Mouse (Mus musculus): Measurements from ENCODE around the gene Sugp2. TPM values are rescaled to one million over a fixed set of nuclear protein-coding genes. Genes with fewer than 3 reads are reported as not detected.

Sugp2 gene
- total RNA-seq, 1 experiment = 45.5 TPM

DNA sequence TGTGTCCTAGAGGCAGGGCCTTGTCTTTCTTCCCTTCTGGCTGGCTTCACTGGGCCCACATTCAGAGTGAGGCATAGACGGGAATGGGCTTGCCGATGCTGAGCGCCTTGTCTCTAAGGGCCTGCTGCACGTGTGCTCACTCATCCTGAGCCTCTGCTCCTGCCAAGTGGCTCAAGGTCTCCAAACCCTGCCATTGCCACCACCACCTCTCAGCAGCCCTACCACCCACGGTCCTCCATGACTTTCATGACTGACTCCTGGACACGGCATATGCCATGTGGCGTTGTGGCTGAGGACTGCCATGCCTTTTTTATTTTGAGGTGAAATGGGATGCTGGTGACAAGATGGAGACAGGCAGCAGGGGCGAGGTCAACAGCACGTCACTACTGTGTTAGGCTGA lies 3.2 kb upstream of the Sugp2 start:
- Histone ChIP-seq H3K9me3 (ENCODE audit: control insufficient read depth, insufficient read depth, low read depth, low read length) (no peaks in the 10 kb centered on the region), H3K4me3 (ENCODE audit: insufficient read depth in 1 of 2, low read depth in 1 of 2, low read length in 2 of 2, poor library complexity in 1 of 2, severe bottlenecking in 1 of 2) (no peak overlapping the region), H3K27ac (ENCODE audit: insufficient read depth, low read depth, low read length, poor library complexity, severe bottlenecking) (no peak overlapping the region), H3K9ac (ENCODE audit: insufficient read depth, low read depth, low read length, poor library complexity, severe bottlenecking) (no peak overlapping the region), H3K36me3 (ENCODE audit: control insufficient read depth, insufficient read depth, low read length, poor library complexity, severe bottlenecking) (peaks cover 15% of the 10 kb centered on the region; the same call in 1 of the 2 replicates), H3K4me1 (ENCODE audit: control insufficient read depth in 2 of 2, insufficient read depth in 2 of 2, low read length in 2 of 2, poor library complexity in 1 of 2) (peaks cover 3 to 8% of the 10 kb centered on the region in 2 experiments; a peak in 3 of 4 replicates)
- in situ Hi-C loops (cut with MboI; ENCODE audit: low sequenced_read_pairs in 2 of 2, unreplicated experiment in 2 of 2) = no loop called here
- TF ChIP-seq ZNF384 (IDR thresholded peaks at IDR 0.05; ENCODE audit: low read depth, low read length) = no peak
- no peak for TF ChIP-seq CHD2 (IDR thresholded peaks at IDR 0.05; ENCODE audit: low read depth, low read length)
- TF ChIP-seq ZC3H11A (IDR thresholded peaks at IDR 0.05; ENCODE audit: borderline replicate concordance, low read depth, low read length) = no peak
- no peak for TF ChIP-seq HCFC1 (IDR thresholded peaks at IDR 0.05; ENCODE audit: borderline replicate concordance, insufficient read depth, low read length)
- no peak for TF ChIP-seq MAFK (IDR thresholded peaks at IDR 0.05; ENCODE audit: insufficient read depth, low read depth, low read length)
- no peak for DNase-seq (ENCODE audit: low read depth, low spot score)

DNA sequence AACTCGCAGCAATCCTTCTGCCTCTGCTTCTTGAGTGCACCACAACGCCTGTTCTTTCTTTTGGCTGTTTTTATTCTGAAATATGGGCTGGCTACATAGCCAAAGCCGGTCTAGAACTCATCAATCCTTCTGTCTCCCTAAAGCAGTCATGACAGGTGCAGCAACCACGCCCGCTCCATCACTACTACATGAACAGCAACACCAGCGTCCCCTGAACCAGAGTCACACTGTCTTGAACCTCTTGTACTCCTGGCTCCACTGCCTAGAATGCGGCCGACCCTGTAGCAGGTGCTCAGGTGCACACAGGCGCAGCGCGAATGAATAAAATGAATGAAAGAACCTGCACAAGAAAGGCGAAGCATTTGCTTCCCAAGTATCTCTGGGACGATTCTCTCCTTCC lies 420 bp upstream of the Sugp2 start:
- H3K36me3 ChIP-seq (ENCODE audit: control insufficient read depth, insufficient read depth, low read length, poor library complexity, severe bottlenecking) = peaks cover 30% of the 10 kb centered on the region
- no peak overlapping the region for H3K27ac ChIP-seq (ENCODE audit: insufficient read depth, low read depth, low read length, poor library complexity, severe bottlenecking)
- peak overlapping the region; percentile 99 for H3K9ac ChIP-seq (ENCODE audit: insufficient read depth, low read depth, low read length, poor library complexity, severe bottlenecking)
- TF ChIP-seq MAFK (IDR thresholded peaks at IDR 0.05; ENCODE audit: insufficient read depth, low read depth, low read length) (no peak), ZNF384 (IDR thresholded peaks at IDR 0.05; ENCODE audit: low read depth, low read length) (no peak), ZC3H11A (IDR thresholded peaks at IDR 0.05; ENCODE audit: borderline replicate concordance, low read depth, low read length) (no peak), CHD2 (IDR thresholded peaks at IDR 0.05; ENCODE audit: low read depth, low read length) (no peak), HCFC1 (IDR thresholded peaks at IDR 0.05; ENCODE audit: borderline replicate concordance, insufficient read depth, low read length) (no peak)
- H3K4me1 ChIP-seq (ENCODE audit: control insufficient read depth in 2 of 2, insufficient read depth in 2 of 2, low read length in 2 of 2, poor library complexity in 1 of 2) = peaks cover 3 to 5% of the 10 kb centered on the region in 2 experiments; a peak in 2 of 4 replicates
- peak overlapping the region; percentile 66 to 95 for H3K4me3 ChIP-seq (ENCODE audit: insufficient read depth in 1 of 2, low read depth in 1 of 2, low read length in 2 of 2, poor library complexity in 1 of 2, severe bottlenecking in 1 of 2)
- H3K9me3 ChIP-seq (ENCODE audit: control insufficient read depth, insufficient read depth, low read depth, low read length) = no peaks in the 10 kb centered on the region
- DNase-seq (ENCODE audit: low read depth, low spot score) = no peak
- in situ Hi-C loops (cut with MboI; ENCODE audit: low sequenced_read_pairs in 2 of 2, unreplicated experiment in 2 of 2) = no loop called here

DNA sequence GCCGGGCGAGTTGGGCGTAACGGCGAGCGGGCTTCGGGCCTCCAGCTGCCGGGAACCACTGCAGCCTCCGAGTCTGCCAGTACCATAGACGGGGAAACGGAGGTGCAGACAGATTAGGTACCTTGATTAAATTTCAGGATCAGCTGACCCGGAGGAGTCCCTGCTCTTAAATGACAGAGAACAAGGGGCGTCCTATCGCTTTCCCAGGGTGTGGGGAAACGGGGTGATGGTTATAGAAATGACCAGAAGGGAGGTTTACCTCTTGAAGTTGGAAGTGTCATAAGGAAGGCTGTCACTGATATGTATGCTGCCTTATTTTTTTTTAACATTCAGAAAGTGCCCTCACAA lies 729 bp downstream of the Sugp2 start:
- DNase-seq (ENCODE audit: low read depth, low spot score) = no peak
- Histone ChIP-seq H3K9ac (ENCODE audit: insufficient read depth, low read depth, low read length, poor library complexity, severe bottlenecking) (peak overlapping the region; percentile 97), H3K4me1 (ENCODE audit: control insufficient read depth in 2 of 2, insufficient read depth in 2 of 2, low read length in 2 of 2, poor library complexity in 1 of 2) (peaks cover 0 to 5% of the 10 kb centered on the region in 2 experiments; a peak in 1 of 4 replicates), H3K4me3 (ENCODE audit: insufficient read depth in 1 of 2, low read depth in 1 of 2, low read length in 2 of 2, poor library complexity in 1 of 2, severe bottlenecking in 1 of 2) (peak overlapping the region; percentile 83 to 99), H3K27ac (ENCODE audit: insufficient read depth, low read depth, low read length, poor library complexity, severe bottlenecking) (peak overlapping the region; percentile 87), H3K9me3 (ENCODE audit: control insufficient read depth, insufficient read depth, low read depth, low read length) (no peaks in the 10 kb centered on the region), H3K36me3 (ENCODE audit: control insufficient read depth, insufficient read depth, low read length, poor library complexity, severe bottlenecking) (peaks cover 27% of the 10 kb centered on the region)
- TF ChIP-seq CHD2 (IDR thresholded peaks at IDR 0.05; ENCODE audit: low read depth, low read length) (no peak), HCFC1 (IDR thresholded peaks at IDR 0.05; ENCODE audit: borderline replicate concordance, insufficient read depth, low read length) (no peak), ZC3H11A (IDR thresholded peaks at IDR 0.05; ENCODE audit: borderline replicate concordance, low read depth, low read length) (no peak), MAFK (IDR thresholded peaks at IDR 0.05; ENCODE audit: insufficient read depth, low read depth, low read length) (no peak), ZNF384 (IDR thresholded peaks at IDR 0.05; ENCODE audit: low read depth, low read length) (no peak)
- in situ Hi-C loops (cut with MboI; ENCODE audit: low sequenced_read_pairs in 2 of 2, unreplicated experiment in 2 of 2) = no loop called here

DNA sequence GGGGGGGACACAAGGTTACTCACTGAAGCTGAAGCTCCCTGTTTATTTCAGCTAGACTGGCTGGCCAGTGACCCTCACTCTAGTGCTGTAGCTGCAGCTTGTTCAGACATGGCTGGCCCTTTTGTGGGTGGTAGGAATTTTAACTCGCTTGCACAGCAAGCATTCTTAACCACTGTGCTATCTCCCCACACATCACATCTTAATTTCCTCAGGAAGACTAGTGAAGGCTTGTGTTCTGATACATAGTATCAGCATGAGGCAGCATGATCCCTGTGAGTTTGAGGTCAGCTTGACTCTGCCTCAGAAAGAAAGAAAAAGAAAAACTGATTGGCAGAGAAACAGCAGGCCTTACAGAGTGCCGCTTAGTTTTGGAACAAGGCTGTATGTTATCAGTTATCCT lies 3.8 kb downstream of the Sugp2 start:
- no peak for DNase-seq (ENCODE audit: low read depth, low spot score)
- Histone ChIP-seq H3K9ac (ENCODE audit: insufficient read depth, low read depth, low read length, poor library complexity, severe bottlenecking) (no peak overlapping the region), H3K36me3 (ENCODE audit: control insufficient read depth, insufficient read depth, low read length, poor library complexity, severe bottlenecking) (peaks cover 40% of the 10 kb centered on the region), H3K4me1 (ENCODE audit: control insufficient read depth in 2 of 2, insufficient read depth in 2 of 2, low read length in 2 of 2, poor library complexity in 1 of 2) (peaks cover 0 to 5% of the 10 kb centered on the region in 2 experiments; a peak in 1 of 4 replicates), H3K4me3 (ENCODE audit: insufficient read depth in 1 of 2, low read depth in 1 of 2, low read length in 2 of 2, poor library complexity in 1 of 2, severe bottlenecking in 1 of 2) (no peak overlapping the region), H3K9me3 (ENCODE audit: control insufficient read depth, insufficient read depth, low read depth, low read length) (no peaks in the 10 kb centered on the region), H3K27ac (ENCODE audit: insufficient read depth, low read depth, low read length, poor library complexity, severe bottlenecking) (no peak overlapping the region)
- in situ Hi-C loops (cut with MboI; ENCODE audit: low sequenced_read_pairs in 2 of 2, unreplicated experiment in 2 of 2) = no loop called here
- TF ChIP-seq MAFK (IDR thresholded peaks at IDR 0.05; ENCODE audit: insufficient read depth, low read depth, low read length) (no peak), CHD2 (IDR thresholded peaks at IDR 0.05; ENCODE audit: low read depth, low read length) (no peak), HCFC1 (IDR thresholded peaks at IDR 0.05; ENCODE audit: borderline replicate concordance, insufficient read depth, low read length) (no peak), ZC3H11A (IDR thresholded peaks at IDR 0.05; ENCODE audit: borderline replicate concordance, low read depth, low read length) (no peak), ZNF384 (IDR thresholded peaks at IDR 0.05; ENCODE audit: low read depth, low read length) (no peak)

DNA sequence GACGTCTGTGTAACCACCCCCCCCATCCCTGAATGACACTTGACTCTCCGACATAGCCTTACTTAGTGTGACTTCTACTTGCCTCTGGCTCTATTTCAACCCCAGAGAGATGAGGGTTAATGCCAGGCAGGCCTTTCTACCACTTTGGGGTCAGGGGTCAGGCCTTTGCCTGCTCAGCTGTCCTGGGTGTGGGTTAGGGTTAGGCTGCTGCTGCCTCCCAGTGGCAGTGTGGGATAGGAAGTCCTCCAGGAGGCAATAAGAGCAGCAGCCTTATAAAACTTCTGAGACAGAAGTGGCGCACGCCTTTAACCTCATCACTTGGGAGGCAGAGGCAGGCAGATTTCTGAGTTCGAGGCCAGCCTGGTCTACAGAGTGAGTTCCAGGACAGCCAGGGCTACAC lies 6.6 kb downstream of the Sugp2 start:
- no peak for DNase-seq (ENCODE audit: low read depth, low spot score)
- H3K9me3 ChIP-seq (ENCODE audit: control insufficient read depth, insufficient read depth, low read depth, low read length) = no peaks in the 10 kb centered on the region
- H3K4me3 ChIP-seq (ENCODE audit: insufficient read depth in 1 of 2, low read depth in 1 of 2, low read length in 2 of 2, poor library complexity in 1 of 2, severe bottlenecking in 1 of 2) = no peak overlapping the region
- no peak overlapping the region for H3K27ac ChIP-seq (ENCODE audit: insufficient read depth, low read depth, low read length, poor library complexity, severe bottlenecking)
- H3K9ac ChIP-seq (ENCODE audit: insufficient read depth, low read depth, low read length, poor library complexity, severe bottlenecking) = no peak overlapping the region
- H3K4me1 ChIP-seq (ENCODE audit: control insufficient read depth in 2 of 2, insufficient read depth in 2 of 2, low read length in 2 of 2, poor library complexity in 1 of 2) = peaks cover 0 to 2% of the 10 kb centered on the region in 2 experiments; a peak in 1 of 4 replicates
- peaks cover 52% of the 10 kb centered on the region for H3K36me3 ChIP-seq (ENCODE audit: control insufficient read depth, insufficient read depth, low read length, poor library complexity, severe bottlenecking)
- in situ Hi-C loops (cut with MboI; ENCODE audit: low sequenced_read_pairs in 2 of 2, unreplicated experiment in 2 of 2) = no loop called here
- TF ChIP-seq CHD2 (IDR thresholded peaks at IDR 0.05; ENCODE audit: low read depth, low read length) (no peak), MAFK (IDR thresholded peaks at IDR 0.05; ENCODE audit: insufficient read depth, low read depth, low read length) (no peak), HCFC1 (IDR thresholded peaks at IDR 0.05; ENCODE audit: borderline replicate concordance, insufficient read depth, low read length) (no peak), ZNF384 (IDR thresholded peaks at IDR 0.05; ENCODE audit: low read depth, low read length) (no peak), ZC3H11A (IDR thresholded peaks at IDR 0.05; ENCODE audit: borderline replicate concordance, low read depth, low read length) (no peak)
